8 mouse cellular contexts compared by ENCODE assay signal in the genomic region with DNA sequence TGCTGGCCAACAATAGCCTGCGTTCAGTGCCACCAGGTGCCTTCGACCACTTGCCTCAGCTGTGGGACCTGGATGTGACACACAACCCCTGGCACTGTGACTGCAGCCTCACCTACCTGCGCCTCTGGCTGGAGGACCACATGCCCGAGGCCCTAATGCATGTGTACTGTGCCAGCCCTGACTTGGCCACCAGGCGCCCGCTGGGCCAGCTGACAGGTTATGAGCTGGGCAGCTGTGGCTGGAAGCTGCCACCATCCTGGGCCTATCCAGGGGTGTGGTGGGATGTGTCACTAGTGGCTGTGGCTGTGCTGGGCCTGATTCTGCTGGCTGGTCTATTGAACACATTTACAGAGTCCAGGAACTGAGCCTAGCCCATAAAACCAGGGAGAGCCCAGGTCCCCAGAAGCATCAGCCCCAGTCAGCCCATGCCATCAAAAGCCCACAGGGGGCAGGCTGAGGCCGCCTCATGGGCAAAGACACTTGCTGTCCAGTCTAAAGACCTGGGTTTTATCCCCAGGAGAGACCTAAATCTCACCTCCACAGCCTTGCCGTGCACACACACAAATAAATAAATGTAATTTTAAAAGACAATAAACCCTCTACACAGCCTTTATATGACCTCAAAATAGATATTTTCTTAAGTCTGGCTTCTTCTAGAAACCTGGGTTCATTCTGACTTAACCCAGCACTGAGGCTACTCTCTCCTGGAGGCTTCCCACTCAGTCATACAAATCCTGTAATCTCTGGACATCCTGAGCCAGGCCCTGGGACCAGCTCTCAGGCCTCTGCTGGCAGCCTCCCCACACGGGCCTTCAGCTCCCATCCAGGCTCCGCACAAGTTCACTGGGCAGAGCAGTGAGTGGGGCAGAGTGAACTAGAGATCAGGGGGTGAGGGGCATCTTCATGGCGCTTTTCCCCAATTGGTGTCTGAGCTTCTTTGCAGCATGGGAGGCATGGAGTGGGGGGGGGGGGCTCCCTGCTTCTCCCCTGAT. TPM values are rescaled to one million over a fixed set of nuclear protein-coding genes. Genes with fewer than 3 reads are reported as not detected.
A peak's percentile ranks its signal among the peaks of the same experiment; 100 is the strongest.
DNase-seq lines count a peak whose midpoint lies in the region; ATAC-seq and TF ChIP-seq lines count a peak whose summit lies in the region.
"Had no signal": no experiment of that assay in that cellular context is flagged by ENCODE, and none has a peak within 500 bp of the region (broad histone marks: within the 10 kb centered on the region; RNA-seq: fewer than 3 reads in every experiment).

No protein-coding gene starts in this region.

- no peak overlapping the region for H3K4me2 ChIP-seq in intestine, embryonic 16.5 days (ENCODE audit: low read depth, low read length)
- H3K4me2 ChIP-seq in stomach, postnatal 0 days (replicated peaks; ENCODE audit: low read depth) = no peak overlapping the region

- no peaks in the 10 kb centered on the region for H3K36me3 ChIP-seq in kidney, adult 2 months (ENCODE audit: control insufficient read depth, insufficient read depth, low read length)
- H3K36me3 ChIP-seq in intestine, embryonic 16.5 days (ENCODE audit: control insufficient read depth, insufficient read depth, low read length) = no peaks in the 10 kb centered on the region
- no peaks in the 10 kb centered on the region for H3K36me3 ChIP-seq in stomach, postnatal 0 days (ENCODE audit: control insufficient read depth, insufficient read depth, low read length)

- 0 out of 2 replicates have a peak overlapping the region, but pooled peaks have one; percentile 29 for H3K9ac ChIP-seq in intestine, embryonic 16.5 days (ENCODE audit: low read depth, low read length)
- no peak overlapping the region for H3K9ac ChIP-seq in stomach, postnatal 0 days (ENCODE audit: low read length)

- no peak for DNase-seq in kidney, adult 2 months
- DNase-seq in kidney, adult 18-20 months = no peak
- DNase-seq in retina, postnatal 1 day = peak; percentile 14
- no peak for DNase-seq in retina, embryonic 14.5 days (ENCODE audit: low spot score)
- DNase-seq in stomach, postnatal 0 days (ENCODE audit: low spot score) = peak; percentile 41
- DNase-seq in ovary, postnatal 10 days (ENCODE audit: low spot score) = no peak
- DNase-seq: gastrocnemius, postnatal 25 days had no signal

- no peak overlapping the region for H3K4me3 ChIP-seq in kidney, adult 2 months (ENCODE audit: insufficient read depth, low read depth, low read length)
- H3K4me3 ChIP-seq in intestine, embryonic 16.5 days (ENCODE audit: low read length) = no peak overlapping the region
- no peak overlapping the region for H3K4me3 ChIP-seq in stomach, postnatal 0 days (ENCODE audit: low read depth, low read length)

- peak; percentile 39 for TF ChIP-seq CTCF in kidney, adult 2 months (conservative IDR thresholded peaks at IDR 0.05; ENCODE audit: insufficient read depth, insufficient read length, low read depth, low read length)
- peak; percentile 55 for TF ChIP-seq CTCF in stomach, postnatal 0 days (IDR thresholded peaks at IDR 0.05; ENCODE audit: low read depth)

- peak; percentile 56 for ATAC-seq in intestine, embryonic 16.5 days
- peak; percentile 71 for ATAC-seq in stomach, postnatal 0 days (ENCODE audit: low FRiP score, low TSS enrichment)

- no peak for TF ChIP-seq POLR2A in kidney, adult 2 months (IDR thresholded peaks at IDR 0.05; ENCODE audit: low read depth, low read length)

- peaks cover 3% of the 10 kb centered on the region; the same call in 1 of the 2 replicates for H3K4me1 ChIP-seq in kidney, adult 2 months (ENCODE audit: control insufficient read depth, insufficient read depth, low read length)
- H3K4me1 ChIP-seq in intestine, embryonic 16.5 days (ENCODE audit: control insufficient read depth, insufficient read depth, low read length) = peaks cover 17% of the 10 kb centered on the region
- H3K4me1 ChIP-seq in stomach, postnatal 0 days (replicated peaks; ENCODE audit: control insufficient read depth, insufficient read depth) = no peaks in the 10 kb centered on the region

- no peak for TF ChIP-seq EP300 in stomach, postnatal 0 days (optimal IDR thresholded peaks at IDR 0.05)

- no peaks in the 10 kb centered on the region for H3K9me3 ChIP-seq in intestine, embryonic 16.5 days (ENCODE audit: control insufficient read depth, low read length)
- H3K9me3 ChIP-seq in stomach, postnatal 0 days (ENCODE audit: control insufficient read depth, low read length) = no peaks in the 10 kb centered on the region

- no peak overlapping the region for H3K27ac ChIP-seq in kidney, adult 2 months (ENCODE audit: insufficient read depth, low read depth, low read length)
- H3K27ac ChIP-seq in intestine, embryonic 16.5 days (ENCODE audit: low read length) = no peak overlapping the region
- no peak overlapping the region for H3K27ac ChIP-seq in stomach, postnatal 0 days (replicated peaks)

- WGBS in kidney, adult 2 months = 89% methylated on average over 11 of the region's 11 CpGs
- 87% methylated on average over 11 of the region's 11 CpGs for WGBS in intestine, embryonic 16.5 days
- WGBS in stomach, postnatal 0 days = 86% methylated on average over 11 of the region's 11 CpGs

- H3K27me3 ChIP-seq in kidney, adult 2 months (replicated peaks; ENCODE audit: control insufficient read depth, insufficient read depth, low read length) = no peaks in the 10 kb centered on the region
- H3K27me3 ChIP-seq in intestine, embryonic 16.5 days (replicated peaks; ENCODE audit: control insufficient read depth, insufficient read depth, low read length) = no peaks in the 10 kb centered on the region
- H3K27me3 ChIP-seq in stomach, postnatal 0 days (ENCODE audit: control insufficient read depth, insufficient read depth, low read length) = no peaks in the 10 kb centered on the region

RNA-seq across cellular contexts. Expression of gene Gp9, which starts 1.6 kb away (rescaled TPM):
- polyA plus RNA-seq in kidney, adult 2 months (2012; rRNA removed) = 0.66 and 1.1 TPM in 2 replicates
- polyA plus RNA-seq in intestine, embryonic 16.5 days (2015; fragmentation: Nextera tagmentation; extraction: Ambion mirVana) = 1.5 and 2.0 TPM in 2 replicates
- 0.38 and 0.40 TPM in 2 replicates for polyA plus RNA-seq in stomach, postnatal 0 days (2015; fragmentation: Nextera tagmentation; extraction: Ambion mirVana)

RNA-seq across cellular contexts. Expression of gene Rab43, which starts 32.5 kb away (rescaled TPM):
- polyA plus RNA-seq in kidney, adult 2 months (2012; rRNA removed) = 49.5 and 52.0 TPM in 2 replicates
- polyA plus RNA-seq in intestine, embryonic 16.5 days (2015; fragmentation: Nextera tagmentation; extraction: Ambion mirVana) = 11.3 and 12.2 TPM in 2 replicates
- polyA plus RNA-seq in stomach, postnatal 0 days (2015; fragmentation: Nextera tagmentation; extraction: Ambion mirVana) = 12.6 and 13.4 TPM in 2 replicates

RNA-seq across cellular contexts. Expression of gene Efcc1, which starts 48.8 kb away (rescaled TPM):
- polyA plus RNA-seq in kidney, adult 2 months (2012; rRNA removed) = 2.7 and 3.0 TPM in 2 replicates
- 0.69 and 0.73 TPM in 2 replicates for polyA plus RNA-seq in intestine, embryonic 16.5 days (2015; fragmentation: Nextera tagmentation; extraction: Ambion mirVana)
- polyA plus RNA-seq in stomach, postnatal 0 days (2015; fragmentation: Nextera tagmentation; extraction: Ambion mirVana) = 1.1 and 1.4 TPM in 2 replicates

RNA-seq across cellular contexts. Expression of gene Gm45140, which starts 56.1 kb away (rescaled TPM):
- polyA plus RNA-seq in kidney, adult 2 months (2012; rRNA removed) = 0.53 and 0.77 TPM in 2 replicates
- 3.7 and 4.1 TPM in 2 replicates for polyA plus RNA-seq in intestine, embryonic 16.5 days (2015; fragmentation: Nextera tagmentation; extraction: Ambion mirVana)
- 1.3 and 1.9 TPM in 2 replicates for polyA plus RNA-seq in stomach, postnatal 0 days (2015; fragmentation: Nextera tagmentation; extraction: Ambion mirVana)

RNA-seq across cellular contexts. Expression of gene Isy1, which starts 59.1 kb away (rescaled TPM):
- polyA plus RNA-seq in kidney, adult 2 months (2012; rRNA removed) = 14.1 and 18.4 TPM in 2 replicates
- 42.5 and 50.5 TPM in 2 replicates for polyA plus RNA-seq in intestine, embryonic 16.5 days (2015; fragmentation: Nextera tagmentation; extraction: Ambion mirVana)
- polyA plus RNA-seq in stomach, postnatal 0 days (2015; fragmentation: Nextera tagmentation; extraction: Ambion mirVana) = 24.6 and 27.5 TPM in 2 replicates

Comparison
In these comparisons a context has a peak if more than half of its experiments do, and no peak if none do; other contexts are left out.
1. DNase-seq: peak in retina, postnatal 1 day (single experiment) and stomach, postnatal 0 days (single experiment); none in kidney, adult 2 months (single experiment), kidney, adult 18-20 months (single experiment), retina, embryonic 14.5 days (single experiment) and ovary, postnatal 10 days (single experiment).